Mouse (Mus musculus) spleen, adult 2 months (tissue): ENCODE data around the gene Eng.

ENCODE experiments used
- CTCF ChIP-seq: fragments of 200-500 bp; IDR thresholded peaks from 2 replicates; pipeline ENCODE4 v1.5.1; 2011; ENCODE audit warnings: mild to moderate bottlenecking, inconsistent platforms; ENCODE audit not compliant: insufficient read depth, insufficient read length, insufficient replicate concordance; ENCODE audit errors: extremely low read depth
- POLR2A ChIP-seq: fragments of 200-500 bp; IDR thresholded peaks from 2 replicates; pipeline ENCODE4 v1.6.1; 2011; ENCODE audit warnings: low read depth, low read length, inconsistent platforms

DNA sequence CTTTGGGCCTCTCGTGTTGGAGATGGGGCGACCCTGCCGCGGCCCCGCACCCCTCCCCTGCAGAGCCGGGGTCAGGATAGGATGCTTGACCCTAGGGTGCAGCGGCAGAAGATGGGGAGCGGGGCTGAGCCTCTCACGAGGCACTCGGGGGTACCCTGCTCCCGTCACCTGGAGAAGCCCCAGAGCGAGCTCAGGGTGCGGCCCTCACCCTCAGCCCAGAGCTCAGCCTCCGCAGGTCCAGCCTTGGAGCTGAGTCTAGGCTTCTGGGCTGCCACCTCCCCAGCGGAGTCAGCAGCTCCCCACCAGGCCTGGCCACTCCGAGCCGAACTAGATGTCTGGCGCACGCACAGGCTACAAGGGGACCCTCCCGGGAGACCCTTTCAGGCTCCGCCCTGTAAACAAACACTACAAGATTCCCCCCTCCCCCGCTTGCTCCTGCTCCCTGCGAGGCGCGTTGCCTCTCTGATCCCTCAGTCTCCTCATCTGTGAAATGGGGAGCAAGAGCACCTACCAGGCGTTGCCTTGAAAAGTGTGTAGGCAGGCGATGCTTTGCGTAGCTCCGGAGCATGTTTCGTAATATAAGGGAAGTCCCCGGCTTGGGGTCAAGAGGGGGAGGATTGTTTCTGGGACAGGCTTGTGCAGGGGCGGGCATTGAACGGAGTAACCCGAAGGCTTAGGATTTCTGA is 39.0 kb upstream of the Eng start:
- TF ChIP-seq CTCF (no peak), POLR2A (no peak)
